Mouse (Mus musculus): ENCODE data around the gene Cog6.

The Cog6 gene

GRCm38 (mm10) chr3:52964206-52964605 is 52.8 kb downstream of the Cog6 start:
- no peak for DNase-seq (ENCODE audit: low read depth in 2 of 2, low spot score in 2 of 2)

- DNase-seq (ENCODE audit: low read depth in 2 of 2, low spot score in 2 of 2), result no peak
These were observed 53.6 kb downstream of the Cog6 start for GRCm38 (mm10) chr3:52963441-52963840.

GRCm38 (mm10) chr3:52962391-52962790 is 54.6 kb downstream of the Cog6 start:
- DNase-seq (ENCODE audit: low read depth in 2 of 2, low spot score in 2 of 2), result no peak

DNA sequence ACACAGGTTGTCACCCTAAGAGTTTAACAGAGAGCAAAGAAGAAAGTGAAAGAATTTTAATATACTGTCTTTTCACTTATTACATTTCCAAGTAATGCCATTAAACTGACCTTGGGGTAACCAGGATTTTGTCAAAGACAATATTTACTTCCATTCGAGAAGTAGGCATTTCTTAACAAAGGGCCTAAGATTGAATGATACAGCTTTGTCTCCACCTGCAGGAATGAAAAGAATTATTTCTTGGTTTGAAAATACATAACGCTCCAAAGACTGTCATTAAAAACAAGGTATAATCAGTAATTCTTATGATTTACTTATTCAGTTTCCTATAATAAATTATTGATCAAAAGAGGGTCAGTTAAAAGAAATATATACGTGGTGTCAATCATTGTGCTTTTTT is 55.4 kb downstream of the Cog6 start:
- DNase-seq (ENCODE audit: low read depth in 2 of 2, low spot score in 2 of 2), result no peak

GRCm38 (mm10) chr3:52960951-52961350 is 56.1 kb downstream of the Cog6 start:
- DNase-seq (ENCODE audit: low read depth in 2 of 2, low spot score in 2 of 2), result no peak

DNA sequence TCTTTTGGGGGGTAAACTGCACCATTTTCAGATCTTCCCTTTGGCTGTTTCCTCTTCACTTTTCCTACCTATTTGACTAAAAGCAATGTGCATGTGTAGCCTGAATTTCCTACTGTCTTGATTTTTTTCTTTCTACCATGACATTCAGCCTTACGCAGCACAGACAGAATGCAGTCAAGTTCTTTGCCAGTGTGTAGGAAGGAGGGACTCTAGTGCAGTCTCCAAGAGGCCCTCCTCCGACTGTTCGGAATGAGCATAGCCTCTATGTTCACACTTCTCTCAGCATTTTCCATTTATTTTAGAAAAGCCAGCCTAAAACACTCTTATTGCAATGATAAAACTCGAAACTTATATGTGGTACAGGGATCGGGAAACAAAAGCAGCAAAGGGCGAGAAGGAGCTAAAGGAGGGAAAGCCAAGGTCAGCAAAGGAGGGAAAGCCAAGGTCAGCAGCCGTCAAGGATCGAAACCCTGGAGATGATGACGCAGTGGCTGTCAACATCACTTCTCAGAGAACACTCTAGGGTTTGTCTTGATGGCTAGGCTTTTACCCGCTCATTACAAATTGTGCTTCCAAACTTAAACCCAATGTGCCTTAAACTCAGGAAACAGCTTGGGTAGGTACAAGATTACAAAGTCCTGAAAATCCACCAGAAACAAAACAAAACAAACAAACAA is 58.5 kb downstream of the Cog6 start:
- DNase-seq (ENCODE audit: low read depth in 2 of 2, low spot score in 2 of 2), result no peak

DNA sequence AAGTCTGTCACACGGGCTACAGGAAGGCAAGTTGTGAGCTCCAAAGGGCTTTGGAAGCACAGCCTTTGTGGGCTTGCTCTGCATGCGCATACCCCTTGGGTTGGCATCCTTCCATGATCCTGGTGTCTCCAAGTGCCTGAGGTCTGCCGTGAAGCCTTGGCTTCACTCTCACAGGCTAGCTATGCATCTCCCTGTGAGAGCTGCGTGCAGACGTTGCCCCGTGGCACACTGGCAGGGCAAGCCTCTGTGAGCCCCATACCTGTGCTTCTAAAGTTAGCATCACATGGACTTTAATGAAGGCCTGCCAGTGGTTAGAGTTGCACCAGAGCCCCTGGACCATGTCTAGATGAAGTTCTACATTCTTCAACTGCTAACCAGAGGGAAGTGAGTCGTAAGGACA is 59.2 kb downstream of the Cog6 start:
- DNase-seq (ENCODE audit: low read depth in 2 of 2, low spot score in 2 of 2), result no peak

- no peak for DNase-seq (ENCODE audit: low read depth in 2 of 2, low spot score in 2 of 2)
These were observed 60.8 kb downstream of the Cog6 start for GRCm38 (mm10) chr3:52956236-52956635.

DNA sequence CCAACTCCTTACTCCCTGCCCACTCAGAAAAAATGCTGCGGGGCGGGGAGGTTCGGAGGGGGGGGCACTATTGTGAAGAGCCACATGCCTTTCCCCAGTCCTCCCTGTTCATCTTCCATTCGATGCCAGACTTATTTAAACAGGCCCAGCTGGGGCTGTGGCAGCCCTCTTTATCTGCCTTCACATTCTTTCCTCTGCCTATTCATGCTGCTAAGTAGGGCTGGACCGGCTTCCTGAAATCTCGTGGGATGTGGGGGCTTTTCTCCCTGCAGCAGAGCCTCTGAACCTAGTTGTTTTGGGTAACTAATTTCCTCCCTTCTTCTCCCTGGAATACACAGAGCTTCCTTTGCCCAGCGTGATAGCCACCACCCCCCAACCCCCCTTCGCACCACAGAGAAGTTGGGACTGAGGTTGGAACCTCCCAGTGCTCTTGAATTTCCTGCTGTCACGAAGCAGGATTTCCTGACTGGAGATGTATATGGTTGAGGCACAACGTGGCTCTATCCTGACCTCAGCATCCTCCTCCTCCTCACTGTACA is 61.5 kb downstream of the Cog6 start:
- no peak for DNase-seq (ENCODE audit: low read depth in 2 of 2, low spot score in 2 of 2)

DNA sequence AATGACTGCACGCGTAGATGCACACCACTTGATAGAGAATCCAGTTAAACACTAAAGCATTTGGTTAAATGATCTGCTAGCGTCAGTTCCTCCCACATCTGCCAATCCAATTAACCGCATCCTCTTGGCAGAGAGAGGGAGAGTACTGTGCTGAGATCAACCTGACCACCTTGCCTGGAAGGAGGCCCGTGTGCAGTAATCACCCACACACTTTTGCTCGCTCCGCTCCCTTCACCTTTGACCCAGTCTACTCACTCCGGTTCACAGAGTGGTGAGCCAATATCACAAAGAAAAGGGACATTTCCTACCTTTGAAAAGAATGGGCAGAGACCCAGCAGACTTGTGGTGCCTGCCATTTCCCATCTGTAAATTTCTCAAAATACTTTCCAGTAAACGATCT is 62.4 kb downstream of the Cog6 start:
- DNase-seq (ENCODE audit: low read depth in 2 of 2, low spot score in 2 of 2), result peak; percentile 37 to 54

- DNase-seq (ENCODE audit: low read depth in 2 of 2, low spot score in 2 of 2), result no peak
These were observed 63.2 kb downstream of the Cog6 start for GRCm38 (mm10) chr3:52953831-52954230.

DNA sequence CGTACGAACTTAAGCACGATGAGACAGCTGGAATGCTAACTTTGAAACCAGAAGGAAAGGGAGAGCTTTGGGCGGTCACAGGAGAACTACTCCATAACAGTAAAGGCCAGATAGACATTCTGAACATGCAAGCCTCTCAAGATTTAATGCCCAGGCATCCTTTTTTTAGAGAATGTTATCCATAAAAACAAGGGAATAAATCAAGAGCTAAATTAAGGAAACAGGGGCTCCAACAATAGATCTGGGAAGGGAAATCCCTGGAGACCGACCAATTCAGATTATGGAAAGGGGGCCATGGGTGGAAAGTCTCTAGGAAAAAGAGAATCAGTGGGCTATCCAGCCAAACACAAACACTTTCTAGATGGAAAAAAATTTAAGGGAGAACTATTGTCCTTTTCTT is 68.2 kb downstream of the Cog6 start:
- no peak for DNase-seq (ENCODE audit: low read depth in 2 of 2, low spot score in 2 of 2)

DNA sequence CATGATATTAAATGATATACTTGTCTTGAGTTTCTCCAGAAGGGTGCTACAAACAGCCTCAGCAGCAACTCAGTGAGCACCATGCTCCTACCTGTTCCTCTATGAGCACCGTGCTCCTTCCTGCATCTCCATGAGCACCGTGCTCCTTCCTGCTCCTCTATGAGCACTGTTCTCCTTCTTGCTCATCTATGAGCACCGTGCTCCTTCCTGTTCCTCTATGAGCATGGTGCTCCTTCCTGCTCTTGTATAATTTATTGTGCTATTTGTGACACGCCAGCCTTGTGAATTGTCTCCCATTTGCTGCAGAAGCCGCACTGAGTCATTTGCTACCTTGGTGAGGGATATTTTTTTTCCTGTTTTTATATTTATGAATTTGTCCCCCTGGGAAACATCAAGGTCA is 69.6 kb downstream of the Cog6 start:
- no peak for DNase-seq (ENCODE audit: low read depth in 2 of 2, low spot score in 2 of 2)

DNA sequence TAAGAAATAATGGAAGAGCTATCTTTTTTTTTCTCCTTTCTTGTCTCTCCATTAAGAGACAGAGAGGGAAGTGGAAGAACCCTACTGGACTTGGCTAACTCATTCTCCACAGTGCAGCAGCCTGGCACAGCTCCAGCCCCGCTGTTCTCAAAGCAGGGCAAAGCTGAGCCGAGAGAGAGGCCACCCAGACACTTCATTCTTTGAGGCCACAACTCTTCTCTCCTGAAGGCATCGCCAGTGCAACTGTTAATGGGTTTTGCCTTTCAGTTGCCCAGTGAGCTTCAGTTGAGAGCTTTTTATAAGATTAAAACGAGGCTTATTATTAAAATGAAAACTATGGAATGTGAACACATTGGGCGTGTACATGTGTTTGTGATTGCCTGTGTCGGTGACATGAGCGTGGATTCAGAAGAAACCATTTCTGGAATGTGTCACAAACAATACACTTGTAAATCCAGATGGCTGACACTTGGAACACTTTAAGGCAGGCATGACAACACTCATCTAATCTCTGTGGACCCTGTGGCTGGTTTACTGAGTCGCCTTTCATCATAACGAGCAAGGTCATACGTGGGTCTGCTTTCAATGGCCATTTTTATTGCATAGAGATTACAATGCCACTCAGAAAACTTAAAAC is 76.1 kb downstream of the Cog6 start:
- DNase-seq (ENCODE audit: low read depth in 2 of 2, low spot score in 2 of 2), result no peak

GRCm38 (mm10) chr3:52938398-52938797 is 78.6 kb downstream of the Cog6 start:
- no peak for DNase-seq (ENCODE audit: low read depth in 2 of 2, low spot score in 2 of 2)

DNA sequence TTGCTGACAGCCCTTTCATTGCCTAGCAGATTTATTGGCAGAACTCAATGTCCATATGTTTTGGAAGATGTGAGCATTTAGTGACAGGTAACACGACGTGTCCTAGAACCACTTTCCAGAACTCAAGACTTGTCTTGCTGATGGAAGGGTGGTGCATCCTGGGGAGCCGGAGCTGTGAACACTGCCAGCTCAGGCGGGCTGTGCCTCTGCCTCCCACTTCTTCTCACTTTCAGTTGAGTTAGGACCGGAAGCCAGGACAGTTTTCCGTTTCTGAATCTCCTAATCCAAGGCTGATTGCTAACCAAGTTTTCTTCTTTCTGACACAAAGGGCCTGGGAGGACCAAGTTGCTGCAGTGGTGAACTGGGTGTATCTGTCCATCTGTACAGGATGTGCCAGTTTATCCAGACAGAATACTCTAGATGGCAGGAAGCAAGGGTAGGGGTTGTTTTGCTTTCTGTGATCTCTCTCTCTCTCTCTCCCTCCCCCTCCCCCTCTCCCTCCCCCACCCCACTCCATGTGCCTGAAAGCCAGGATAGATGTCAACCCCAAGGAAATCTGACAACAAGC is 79.2 kb downstream of the Cog6 start:
- no peak for DNase-seq (ENCODE audit: low read depth in 2 of 2, low spot score in 2 of 2)

DNA sequence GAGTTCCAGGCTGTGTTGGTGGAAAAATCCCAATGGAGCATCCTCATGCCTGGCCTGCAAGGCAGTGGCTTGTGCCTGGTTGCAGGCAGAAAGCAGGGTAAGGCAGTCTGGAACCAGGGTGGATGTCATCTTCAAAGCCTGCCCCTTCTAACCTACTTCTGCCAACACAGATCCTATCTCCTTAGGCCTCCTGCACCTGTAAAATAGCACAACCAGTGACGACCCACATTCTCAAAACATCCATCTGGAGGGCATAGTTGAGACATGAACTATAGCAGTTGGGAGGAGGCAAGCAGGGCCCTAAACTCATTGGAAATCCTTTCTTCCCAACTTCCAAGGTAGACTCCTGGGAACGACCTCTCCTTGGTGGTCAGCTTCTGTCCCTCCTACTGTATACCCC is 85.1 kb downstream of the Cog6 start:
- DNase-seq (ENCODE audit: low read depth in 2 of 2, low spot score in 2 of 2), result no peak

All from CD8-positive naive resting alpha-beta T cell, adult 2 months (primary cell).